Comparison of ENCODE assay signal across 8 mouse cellular contexts in genomic region chr14:14481840-14482239, GRCm38 (mm10).
DNase-seq lines count a peak whose midpoint lies in the region; ATAC-seq and TF ChIP-seq lines count a peak whose summit lies in the region.

No protein-coding gene starts in this region.

- ATAC-seq in forebrain, postnatal 0 days, result peak; percentile 66
- ATAC-seq in common myeloid progenitor, adult 5-6 weeks (replicated peaks; ENCODE audit: low read depth, poor library complexity, severe bottlenecking), result peak; percentile 92
- ATAC-seq in megakaryocyte-erythroid progenitor cell, adult 5-6 weeks (replicated peaks; ENCODE audit: low FRiP score, low TSS enrichment, poor library complexity, severe bottlenecking), result peak; percentile 84

- no peak overlapping the region for H3K27ac ChIP-seq in forebrain, postnatal 0 days (ENCODE audit: low read depth, low read length)
- no peak overlapping the region for H3K27ac ChIP-seq in forebrain, embryonic 10.5 days

- H3K36me3 ChIP-seq in forebrain, postnatal 0 days (ENCODE audit: insufficient read depth), result no peaks in the 10 kb centered on the region
- H3K36me3 ChIP-seq in forebrain, embryonic 10.5 days (replicated peaks), result no peaks in the 10 kb centered on the region

- H3K4me2 ChIP-seq in forebrain, postnatal 0 days (ENCODE audit: low read depth), result no peak overlapping the region

- no peaks in the 10 kb centered on the region for H3K27me3 ChIP-seq in forebrain, postnatal 0 days (ENCODE audit: insufficient read depth, low read length)
- H3K27me3 ChIP-seq in forebrain, embryonic 10.5 days (ENCODE audit: poor library complexity, severe bottlenecking), result no peaks in the 10 kb centered on the region

- no peaks in the 10 kb centered on the region for H3K4me1 ChIP-seq in forebrain, postnatal 0 days (ENCODE audit: insufficient read depth)
- no peaks in the 10 kb centered on the region for H3K4me1 ChIP-seq in forebrain, embryonic 10.5 days

- H3K9ac ChIP-seq in forebrain, postnatal 0 days, result no peak overlapping the region

- no peak overlapping the region for H3K4me3 ChIP-seq in forebrain, postnatal 0 days (ENCODE audit: low read depth, low read length)
- H3K4me3 ChIP-seq in forebrain, embryonic 10.5 days, result no peak overlapping the region

- TF ChIP-seq CTCF in forebrain, postnatal 0 days (IDR thresholded peaks at IDR 0.05; ENCODE audit: low read depth), result peak; percentile 67

- H3K9me3 ChIP-seq in forebrain, postnatal 0 days (ENCODE audit: low read length), result no peaks in the 10 kb centered on the region
- H3K9me3 ChIP-seq in forebrain, embryonic 10.5 days, result no peaks in the 10 kb centered on the region

- WGBS in forebrain, postnatal 0 days, result 71% methylated on average over 1 of the region's 1 CpGs
- WGBS in forebrain, embryonic 10.5 days, result 84% methylated on average over 1 of the region's 1 CpGs

- peak; percentile 68 for DNase-seq in forebrain, postnatal 0 days
- no peak for DNase-seq in forebrain, embryonic 10.5 days (ENCODE audit: extremely low spot score, low spot score)
- peak; percentile 24 for DNase-seq in right cerebral cortex, adult 18-20 months
- no peak for DNase-seq in right cerebral cortex, postnatal 25 days
- DNase-seq in kidney, postnatal 4 days, result peak; percentile 52 to 54
- DNase-seq in cerebellum, adult 9-11 months, result no peak

Comparison
In these comparisons a context has a peak if more than half of its experiments do, and no peak if none do; other contexts are left out.
1. DNase-seq: peak in forebrain, postnatal 0 days (single experiment), right cerebral cortex, adult 18-20 months (single experiment) and kidney, postnatal 4 days (2 of 2); none in forebrain, embryonic 10.5 days (single experiment), right cerebral cortex, postnatal 25 days (single experiment) and cerebellum, adult 9-11 months (single experiment).
2. Peak in every context shown above with its lines, with median percentiles within 50 percentile points of each other: ATAC-seq.